Mouse (Mus musculus): ENCODE data around the gene Gm20835.
"Not testable (repeated sequence)": the region's sequence is repeated elsewhere in the genome, so short reads cannot be mapped to it uniquely, and the experiment has no call there.

Gene Gm20835

GRCm38 (mm10) chrY:36735190-36735589 is at the start of gene Gm20835:
Gene Gm20835 (minus strand): TSS chrY:36735290.
- not testable (repeated sequence) for DNase-seq

All from right cerebral cortex, adult 18-20 months (tissue).